Mouse (Mus musculus) liver, embryonic 14.5 days (tissue): ENCODE results near the gene Ctnnb1. TPM values are rescaled to one million over a fixed set of nuclear protein-coding genes. Genes with fewer than 3 reads are reported as not detected.
A peak's percentile ranks its signal among the peaks of the same experiment; 100 is the strongest.
"Not testable (repeated sequence)": the region's sequence is repeated elsewhere in the genome, so short reads cannot be mapped to it uniquely, and the experiment has no call there.

Experiments
- ATAC-seq: fragments of 200-750 bp; cut with Nextera tagmentation; 2 replicates; pipeline ENCODE4 v1.8.0; 2017; ENCODE audit warnings: moderate number of reproducible peaks, mild to moderate bottlenecking, moderate library complexity; ENCODE audit not compliant: insufficient read depth
- DNase-seq, 3 experiments: peaks; one replicate each; pipeline ENCODE4 v3.0.0-alpha.2; 2012 to 2013; ENCODE audit warnings: low read depth in 3 of 3, low spot score in 3 of 3
- H3K27ac ChIP-seq: fragments of 300-500 bp; sonication (generic); 2 replicates; pipeline ENCODE4 v1.5.1; 2014; ENCODE audit warnings: moderate library complexity, mild to moderate bottlenecking, control low read depth, inconsistent platforms
- H3K27me3 ChIP-seq: fragments of 300-500 bp; sonication (generic); 2 replicates; pipeline ENCODE4 v1.6.1; 2014; ENCODE audit warnings: mild to moderate bottlenecking, low read length, moderate library complexity; ENCODE audit not compliant: control insufficient read depth, insufficient read depth
- H3K36me3 ChIP-seq: fragments of 300-500 bp; sonication (generic); replicated peaks from 2 replicates; pipeline ENCODE4 v1.6.1; 2014; ENCODE audit warnings: low read depth; ENCODE audit not compliant: control insufficient read depth, insufficient read depth
- H3K4me1 ChIP-seq, 2 experiments: fragments of 200-500 bp in 1 of 2; fragments of 300-500 bp in 1 of 2; sonication (generic) in 1 of 2; replicated peaks; 2 replicates each; pipeline ENCODE4 v1.6.1; 2012 to 2014; ENCODE audit warnings: antibody characterized with exemption in 1 of 2, inconsistent platforms in 1 of 2, low read length in 1 of 2; ENCODE audit not compliant: control insufficient read depth in 2 of 2, insufficient read depth in 2 of 2
- H3K4me2 ChIP-seq: fragments of 300-500 bp; sonication (generic); 2 replicates; pipeline ENCODE4 v1.6.1; 2014; ENCODE audit warnings: low read depth, mild to moderate bottlenecking, control low read depth, moderate library complexity
- H3K4me3 ChIP-seq, 2 experiments: fragments of 200-500 bp in 1 of 2; fragments of 300-500 bp in 1 of 2; sonication (generic) in 1 of 2; 2 replicates each; pipeline ENCODE4 v1.5.1; 2012 to 2014; ENCODE audit warnings: low read depth in 2 of 2, low read length in 2 of 2, mild to moderate bottlenecking in 2 of 2, control low read depth in 1 of 2, inconsistent platforms in 1 of 2, moderate library complexity in 1 of 2; ENCODE audit not compliant: insufficient read depth in 1 of 2
- H3K9ac ChIP-seq: fragments of 300-500 bp; sonication (generic); replicated peaks from 2 replicates; pipeline ENCODE4 v1.6.1; 2014; ENCODE audit warnings: mild to moderate bottlenecking, control low read depth, moderate library complexity
- H3K9me3 ChIP-seq: fragments of 300-500 bp; sonication (generic); 2 replicates; pipeline ENCODE4 v1.6.1; 2016; ENCODE audit warnings: low read length, mixed read lengths; ENCODE audit not compliant: control insufficient read depth
- CTCF ChIP-seq: IDR thresholded peaks from 2 replicates; pipeline ENCODE4 v1.5.1; 2016; ENCODE audit warnings: antibody characterized with exemption, low read depth, control low read depth
- EP300 ChIP-seq: IDR thresholded peaks from 2 replicates; pipeline ENCODE4 v1.6.1; 2016; ENCODE audit warnings: antibody characterized with exemption, low read depth
- WGBS: fragments of 180-500 bp; shearing (Covaris S2); extraction: QIAGEN DNeasy Blood & Tissue Kit; methylation state at CpG from one replicate; pipeline ENCODE4 v1.1.7; 2014; ENCODE audit not compliant: insufficient replicate concordance; 5-methylcytosine and 5-hydroxymethylcytosine counted together
- polyA plus RNA-seq, 2 experiments: library from polyadenylated mRNA; depleted of rRNA in 1 of 2; stranded (reverse) in 1 of 2; unstranded in 1 of 2; fragments of >200 nt; fragmentation: Nextera tagmentation in 1 of 2; extraction: Ambion mirVana in 1 of 2; gene quantifications; 2 replicates each; pipeline versions ENCODE4 v1.2.1 to v1.2.3; 2012 to 2014

The Ctnnb1 gene
- polyA plus RNA-seq, 2 experiments: 69.5 to 105 TPM

DNA sequence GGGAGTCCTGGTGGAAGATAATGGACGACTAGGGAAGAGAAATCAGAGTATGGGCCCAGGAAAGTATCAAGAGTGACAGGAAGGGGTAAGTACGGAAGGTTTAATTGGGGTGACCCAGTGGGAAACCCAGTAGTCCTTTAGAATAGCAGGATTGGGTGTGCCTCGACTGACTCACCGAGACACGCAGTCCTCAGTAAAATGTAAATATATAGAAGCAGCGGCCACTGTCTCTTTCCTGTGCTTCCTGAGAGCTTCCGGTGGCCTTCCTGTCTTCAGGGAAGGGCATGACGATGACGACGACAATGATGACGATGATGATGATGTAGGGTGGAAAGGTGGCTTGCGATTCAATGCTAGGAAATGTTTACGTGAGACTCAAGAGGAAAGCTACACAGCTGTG, 15.9 kb upstream of the Ctnnb1 start:
- ATAC-seq (no peak), DNase-seq (no peak)
- H3K27ac ChIP-seq: no peak overlapping the region
- WGBS: 27% methylated on average over 13 of the region's 13 CpGs
- TF ChIP-seq EP300 (no peak), CTCF (no peak)
- no peak overlapping the region for H3K9ac ChIP-seq
- no peaks in the 10 kb centered on the region for H3K9me3 ChIP-seq
- no peak overlapping the region for H3K4me2 ChIP-seq
- no peaks in the 10 kb centered on the region for H3K36me3 ChIP-seq
- H3K27me3 ChIP-seq: no peaks in the 10 kb centered on the region
- H3K4me3 ChIP-seq: no peak overlapping the region
- peaks cover 0 to 5% of the 10 kb centered on the region in 2 experiments; a peak in 1 of 4 replicates for H3K4me1 ChIP-seq

- no peaks in the 10 kb centered on the region for H3K27me3 ChIP-seq
- 62% methylated on average over 4 of the region's 4 CpGs for WGBS
Measured at GRCm38 (mm10) chr9:120914429-120914828, 14.6 kb upstream of the Ctnnb1 start.

DNA sequence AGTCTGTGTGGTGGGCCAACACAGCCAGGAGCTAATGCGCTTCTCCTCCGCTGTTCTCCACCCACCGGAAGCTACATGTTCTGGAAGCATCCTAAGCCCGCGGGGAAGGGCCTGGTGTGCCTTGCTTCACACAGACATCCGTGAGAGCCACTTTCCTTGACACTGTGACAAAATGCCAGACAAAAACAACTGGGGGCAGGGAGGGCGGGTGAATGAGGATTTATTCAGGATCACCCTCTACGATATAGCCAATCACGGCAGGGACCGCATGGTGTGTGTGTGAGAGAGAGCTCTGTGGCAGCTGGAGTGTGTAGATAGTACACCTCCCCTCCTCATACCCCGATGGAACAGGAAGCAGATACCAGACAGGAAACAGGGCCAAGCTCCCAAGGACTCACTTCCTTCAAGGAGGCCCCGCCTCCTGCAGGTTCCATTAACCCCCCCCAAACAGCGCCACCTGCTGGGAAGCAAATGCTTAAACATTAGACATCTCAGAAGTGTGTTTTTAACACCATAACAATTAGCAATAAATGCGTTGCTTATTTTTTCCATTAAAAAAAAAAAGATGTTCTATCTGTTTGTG, 14.0 kb upstream of the Ctnnb1 start:
- TF ChIP-seq EP300: 0 out of 2 replicates have a peak, but pooled peaks have one; percentile 5
- TF ChIP-seq CTCF: peak; percentile 71
- H3K9ac ChIP-seq: no peak overlapping the region
- WGBS: 28% methylated on average over 14 of the region's 14 CpGs
- DNase-seq: no peak
- H3K4me2 ChIP-seq: no peak overlapping the region
- no peak overlapping the region for H3K27ac ChIP-seq
- peak overlapping the region in 1 of 2 experiments; percentile 15; a peak in 1 of 4 replicates for H3K4me3 ChIP-seq
- no peaks in the 10 kb centered on the region for H3K36me3 ChIP-seq
- H3K9me3 ChIP-seq: no peaks in the 10 kb centered on the region
- ATAC-seq: peak; percentile 75
- H3K27me3 ChIP-seq: no peaks in the 10 kb centered on the region
- peaks cover 0 to 11% of the 10 kb centered on the region in 2 experiments; a peak in 2 of 4 replicates for H3K4me1 ChIP-seq

More at GRCm38 (mm10) chr9:120914429-120914828, 14.6 kb upstream of the Ctnnb1 start:
- H3K4me1 ChIP-seq: peaks cover 0 to 11% of the 10 kb centered on the region in 2 experiments; a peak in 2 of 4 replicates
- no peak overlapping the region for H3K4me2 ChIP-seq
- no peaks in the 10 kb centered on the region for H3K9me3 ChIP-seq
- no peaks in the 10 kb centered on the region for H3K36me3 ChIP-seq
- DNase-seq (no peak), ATAC-seq (no peak)
- no peak overlapping the region for H3K9ac ChIP-seq
- H3K4me3 ChIP-seq: no peak overlapping the region
- TF ChIP-seq EP300: no peak
- no peak overlapping the region for H3K27ac ChIP-seq

DNA sequence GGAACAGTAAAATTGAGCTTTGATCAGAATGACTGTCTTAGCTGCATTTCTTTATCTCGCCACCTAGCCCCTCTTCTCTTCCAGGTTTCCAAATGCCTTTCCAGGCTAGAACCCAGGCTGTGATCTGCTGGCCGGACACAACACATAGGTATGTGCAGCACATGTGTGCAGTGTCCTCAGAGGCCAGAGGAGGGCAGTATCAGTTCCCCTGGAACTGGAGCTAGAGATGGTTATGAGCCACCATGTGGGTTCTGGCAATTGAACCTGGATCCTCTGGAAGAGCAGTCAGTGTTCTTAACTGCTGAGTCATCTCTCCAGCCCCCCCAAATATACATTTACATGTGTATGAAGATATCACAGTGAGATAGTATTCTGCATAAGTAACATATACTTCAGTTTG, 11.4 kb upstream of the Ctnnb1 start:
- H3K4me3 ChIP-seq, DNase-seq, H3K36me3 ChIP-seq, H3K27me3 ChIP-seq, H3K4me2 ChIP-seq, H3K9ac ChIP-seq, H3K9me3 ChIP-seq, H3K27ac ChIP-seq, ATAC-seq: not testable (repeated sequence)
- 68% methylated on average over 2 of the region's 2 CpGs for WGBS
- peaks cover 0 to 11% of the 10 kb centered on the region in 2 experiments; a peak in 2 of 4 replicates for H3K4me1 ChIP-seq
- peak; percentile 13; the same call in 1 of the 2 replicates for TF ChIP-seq CTCF

GRCm38 (mm10) chr9:120918211-120918610, 10.8 kb upstream of the Ctnnb1 start:
- 77% methylated on average over 5 of the region's 5 CpGs for WGBS
- no peak for TF ChIP-seq EP300
- TF ChIP-seq CTCF: no peak
- no peak for ATAC-seq
- no peak for DNase-seq
- Histone ChIP-seq H3K4me2 (no peak overlapping the region), H3K27ac (no peak overlapping the region), H3K27me3 (no peaks in the 10 kb centered on the region), H3K36me3 (no peaks in the 10 kb centered on the region), H3K4me3 (no peak overlapping the region), H3K4me1 (peaks cover 0 to 11% of the 10 kb centered on the region in 2 experiments; a peak in 2 of 4 replicates), H3K9ac (no peak overlapping the region), H3K9me3 (no peaks in the 10 kb centered on the region)
